Mouse (Mus musculus) liver, adult 2 months (tissue): Measurements from ENCODE around the gene Abcg5.

Experiments
- CTCF ChIP-seq: fragments of 200-500 bp; IDR thresholded peaks from 2 replicates; pipeline ENCODE4 v1.5.1; 2011; ENCODE audit warnings: low read depth, low read length, control low read depth
- POLR2A ChIP-seq: fragments of 200-500 bp; IDR thresholded peaks from 2 replicates; pipeline ENCODE4 v1.6.1; 2011; ENCODE audit warnings: low read length, control low read depth; ENCODE audit not compliant: insufficient read depth; ENCODE audit errors: extremely low read depth

- TF ChIP-seq POLR2A (no peak), CTCF (no peak)
Measured at GRCm38 (mm10) chr17:84619112-84619511, 63.7 kb downstream of the Abcg5 start.
